Mouse (Mus musculus): Measurements from ENCODE around the gene Zzef1. TPM values are rescaled to one million over a fixed set of nuclear protein-coding genes. Genes with fewer than 3 reads are reported as not detected.

The Zzef1 gene
- total RNA-seq, 1 experiment from 2014 or later: 44.1 TPM

- no peak for DNase-seq
These were observed 121.4 kb downstream of the Zzef1 start for GRCm38 (mm10) chr11:72917299-72917996.

GRCm38 (mm10) chr11:72923116-72923515 is 127.1 kb downstream of the Zzef1 start:
- no peak for DNase-seq

- DNase-seq: no peak
These were observed 128.4 kb downstream of the Zzef1 start for GRCm38 (mm10) chr11:72924458-72924857.

GRCm38 (mm10) chr11:72925067-72925466 is 129.0 kb downstream of the Zzef1 start:
- no peak for DNase-seq

- peak; percentile 64 for DNase-seq
These were observed 130.3 kb downstream of the Zzef1 start for GRCm38 (mm10) chr11:72926226-72926890.

- DNase-seq: no peak
These were observed 132.5 kb downstream of the Zzef1 start for GRCm38 (mm10) chr11:72928516-72928915.

GRCm38 (mm10) chr11:72940208-72941143 is 144.4 kb downstream of the Zzef1 start:
- no peak for DNase-seq

- DNase-seq: no peak
These were observed 149.2 kb downstream of the Zzef1 start for GRCm38 (mm10) chr11:72944996-72945793.

GRCm38 (mm10) chr11:72945875-72946559 is 150.0 kb downstream of the Zzef1 start:
- no peak for DNase-seq

- DNase-seq: no peak
These were observed 150.6 kb downstream of the Zzef1 start for GRCm38 (mm10) chr11:72946560-72947119.

- DNase-seq: no peak
These were observed 151.8 kb downstream of the Zzef1 start for GRCm38 (mm10) chr11:72947840-72948239.

- no peak for DNase-seq
These were observed 152.2 kb downstream of the Zzef1 start for GRCm38 (mm10) chr11:72948254-72948653.

GRCm38 (mm10) chr11:72951137-72952000 is 155.3 kb downstream of the Zzef1 start:
- DNase-seq: peak; percentile 59

- no peak for DNase-seq
These were observed 156.2 kb downstream of the Zzef1 start for GRCm38 (mm10) chr11:72952226-72952625.

- no peak for DNase-seq
These were observed 156.7 kb downstream of the Zzef1 start for GRCm38 (mm10) chr11:72952697-72953096.

GRCm38 (mm10) chr11:72953116-72953439 is 157.1 kb downstream of the Zzef1 start:
- no peak for DNase-seq

- DNase-seq: peak; percentile 63
These were observed 157.6 kb downstream of the Zzef1 start for GRCm38 (mm10) chr11:72953440-72954151.

- no peak for DNase-seq
These were observed 158.2 kb downstream of the Zzef1 start for GRCm38 (mm10) chr11:72954216-72954615.

- DNase-seq: no peak
These were observed 159.4 kb downstream of the Zzef1 start for GRCm38 (mm10) chr11:72955339-72955974.
